Mouse (Mus musculus): ENCODE data around the gene Cfl1. TPM values are rescaled to one million over a fixed set of nuclear protein-coding genes. Genes with fewer than 3 reads are reported as not detected.

The Cfl1 gene
- total and polyA plus RNA-seq, 3 experiments: 853 to 1,228 (median 1,086) TPM

- Histone ChIP-seq H3K9me3 (replicated peaks) (no peaks in the 10 kb centered on the region), H3K4me1 (ENCODE audit: insufficient read depth, low read depth, low read length) (peaks cover 52% of the 10 kb centered on the region), H3K36me3 (replicated peaks) (peaks cover 70% of the 10 kb centered on the region), H3K27me3 (ENCODE audit: insufficient read depth, low read length) (no peaks in the 10 kb centered on the region), H3K4me3 (ENCODE audit: low read depth, low read length) (no peak overlapping the region)
- no peak for TF ChIP-seq GATA1 (IDR thresholded peaks at IDR 0.05; ENCODE audit: borderline replicate concordance, low read length)
- ATAC-seq (ENCODE audit: extremely low read depth, insufficient number of reproducible peaks, low FRiP score, poor library complexity, severe bottlenecking) (no peak), DNase-seq (ENCODE audit: low spot score) (no peak)
Measured at GRCm38 (mm10) chr19:5463212-5463611, 27.0 kb upstream of the Cfl1 start.

GRCm38 (mm10) chr19:5463791-5464562 lies 26.3 kb upstream of the Cfl1 start:
- H3K36me3 ChIP-seq (replicated peaks): peaks cover 72% of the 10 kb centered on the region
- no peak for ATAC-seq (ENCODE audit: extremely low read depth, insufficient number of reproducible peaks, low FRiP score, poor library complexity, severe bottlenecking)
- H3K27me3 ChIP-seq (ENCODE audit: insufficient read depth, low read length): no peaks in the 10 kb centered on the region
- H3K4me1 ChIP-seq (ENCODE audit: insufficient read depth, low read depth, low read length): peaks cover 50% of the 10 kb centered on the region
- no peak overlapping the region for H3K4me3 ChIP-seq (ENCODE audit: low read depth, low read length)
- TF ChIP-seq POLR2AphosphoS5 (IDR thresholded peaks at IDR 0.05; ENCODE audit: insufficient replicate concordance, low read depth, low read length): no peak
- TF ChIP-seq GATA1 (IDR thresholded peaks at IDR 0.05; ENCODE audit: borderline replicate concordance, low read length): no peak
- peak; percentile 89 for TF ChIP-seq CTCF (IDR thresholded peaks at IDR 0.05; ENCODE audit: low read depth, low read length)
- no peak for TF ChIP-seq GATA2 (IDR thresholded peaks at IDR 0.05; ENCODE audit: borderline replicate concordance, low read depth, low read length)
- TF ChIP-seq TAL1 (conservative IDR thresholded peaks at IDR 0.05; ENCODE audit: low read depth, low read length): no peak
- no peak for DNase-seq (ENCODE audit: low spot score)
- H3K9me3 ChIP-seq (replicated peaks): no peaks in the 10 kb centered on the region

DNA sequence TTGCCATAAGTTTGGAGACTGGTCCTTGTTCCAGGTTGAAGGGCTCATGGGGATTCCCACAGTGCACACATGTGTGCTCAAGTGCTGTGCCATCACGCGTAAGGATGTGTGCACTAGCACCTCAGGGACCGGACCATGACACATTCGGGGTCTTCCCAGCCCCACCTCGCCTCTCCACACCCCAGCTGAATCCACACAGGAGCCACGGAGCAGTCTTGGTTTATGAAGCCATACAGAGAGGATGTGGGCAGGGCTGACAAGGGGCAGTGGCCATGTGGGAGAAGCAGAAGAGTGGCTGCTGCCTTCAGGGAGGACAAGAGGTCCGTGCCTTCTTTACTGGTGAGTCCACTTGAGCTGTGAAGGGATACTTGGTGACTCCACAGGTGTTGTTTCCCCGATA lies 25.2 kb upstream of the Cfl1 start:
- TF ChIP-seq TAL1 (conservative IDR thresholded peaks at IDR 0.05; ENCODE audit: low read depth, low read length): no peak
- TF ChIP-seq POLR2AphosphoS5 (IDR thresholded peaks at IDR 0.05; ENCODE audit: insufficient replicate concordance, low read depth, low read length): no peak
- TF ChIP-seq GATA1 (IDR thresholded peaks at IDR 0.05; ENCODE audit: borderline replicate concordance, low read length): no peak
- TF ChIP-seq GATA2 (IDR thresholded peaks at IDR 0.05; ENCODE audit: borderline replicate concordance, low read depth, low read length): no peak
- no peak for TF ChIP-seq CTCF (IDR thresholded peaks at IDR 0.05; ENCODE audit: low read depth, low read length)
- Histone ChIP-seq H3K27me3 (ENCODE audit: insufficient read depth, low read length) (peaks cover 3% of the 10 kb centered on the region), H3K4me1 (ENCODE audit: insufficient read depth, low read depth, low read length) (peaks cover 40% of the 10 kb centered on the region), H3K36me3 (replicated peaks) (peaks cover 72% of the 10 kb centered on the region), H3K4me3 (ENCODE audit: low read depth, low read length) (no peak overlapping the region), H3K9me3 (replicated peaks) (no peaks in the 10 kb centered on the region)
- no peak for ATAC-seq (ENCODE audit: extremely low read depth, insufficient number of reproducible peaks, low FRiP score, poor library complexity, severe bottlenecking)
- DNase-seq (ENCODE audit: low spot score): no peak

DNA sequence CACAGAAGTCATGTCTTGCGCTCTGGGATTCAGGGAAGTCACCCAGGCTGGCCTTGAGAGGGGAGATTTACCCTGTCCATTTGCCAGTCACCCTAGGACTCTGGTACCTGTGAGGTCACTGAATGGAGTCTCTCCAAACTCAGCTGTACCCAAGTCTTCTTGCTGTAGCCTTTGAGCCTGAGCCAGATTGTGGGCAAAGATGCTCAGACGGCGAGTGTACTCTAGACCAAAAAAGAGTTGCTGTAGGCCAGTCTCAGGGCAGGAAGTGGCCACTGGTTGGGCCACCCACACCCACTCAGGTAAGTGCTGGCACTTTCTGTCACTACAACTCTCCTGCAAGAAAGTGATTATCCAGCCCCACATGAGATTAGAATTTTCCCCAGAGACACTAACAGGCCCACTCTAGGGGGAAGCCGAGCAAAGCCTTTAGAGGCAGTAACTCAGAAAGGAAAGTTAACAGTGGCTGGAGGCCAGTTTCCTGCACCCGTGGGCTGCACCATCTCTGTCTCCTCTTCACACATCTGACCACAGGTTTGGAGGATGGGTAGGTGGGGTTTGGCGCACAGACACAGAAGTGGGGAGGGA lies 23.2 kb upstream of the Cfl1 start:
- H3K27me3 ChIP-seq (ENCODE audit: insufficient read depth, low read length): peaks cover 8% of the 10 kb centered on the region
- peaks cover 64% of the 10 kb centered on the region for H3K36me3 ChIP-seq (replicated peaks)
- H3K9me3 ChIP-seq (replicated peaks): no peaks in the 10 kb centered on the region
- no peak for ATAC-seq (ENCODE audit: extremely low read depth, insufficient number of reproducible peaks, low FRiP score, poor library complexity, severe bottlenecking)
- H3K4me1 ChIP-seq (ENCODE audit: insufficient read depth, low read depth, low read length): peaks cover 25% of the 10 kb centered on the region
- DNase-seq (ENCODE audit: low spot score): no peak
- no peak overlapping the region for H3K4me3 ChIP-seq (ENCODE audit: low read depth, low read length)
- no peak for TF ChIP-seq CTCF (IDR thresholded peaks at IDR 0.05; ENCODE audit: low read depth, low read length)
- no peak for TF ChIP-seq TAL1 (conservative IDR thresholded peaks at IDR 0.05; ENCODE audit: low read depth, low read length)
- no peak for TF ChIP-seq GATA2 (IDR thresholded peaks at IDR 0.05; ENCODE audit: borderline replicate concordance, low read depth, low read length)

DNA sequence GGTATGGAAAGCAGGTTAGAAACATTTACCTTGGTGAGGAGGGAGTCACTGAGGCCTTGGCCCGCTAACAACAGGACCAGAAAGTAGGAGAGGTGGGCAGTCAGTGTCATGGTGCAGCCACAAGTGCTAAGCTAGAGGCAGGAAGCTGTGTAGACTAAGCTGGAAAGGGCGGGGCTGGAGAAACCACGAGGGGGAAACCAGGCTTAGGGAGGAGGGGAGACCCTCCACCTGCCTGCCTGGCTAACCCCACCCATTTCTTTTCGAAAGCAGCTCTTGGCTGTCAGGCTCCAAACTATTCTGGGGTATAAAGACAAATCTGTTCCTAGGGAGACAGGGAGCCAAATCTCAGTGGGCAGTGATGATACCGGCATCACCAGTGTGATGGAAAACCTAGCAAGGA lies 21.9 kb upstream of the Cfl1 start, which contains the start of gene Ctsw:
Gene Ctsw, minus strand, starts transcription at position 134 of the 400 bp plus-strand sequence.
- Histone ChIP-seq H3K9me3 (replicated peaks) (no peaks in the 10 kb centered on the region), H3K27me3 (ENCODE audit: insufficient read depth, low read length) (peaks cover 12% of the 10 kb centered on the region), H3K36me3 (replicated peaks) (peaks cover 50% of the 10 kb centered on the region), H3K4me3 (ENCODE audit: low read depth, low read length) (no peak within 1 kb of the TSS), H3K4me1 (ENCODE audit: insufficient read depth, low read depth, low read length) (peaks cover 23% of the 10 kb centered on the region)
- DNase-seq (ENCODE audit: low spot score): no peak
- no peak for ATAC-seq (ENCODE audit: extremely low read depth, insufficient number of reproducible peaks, low FRiP score, poor library complexity, severe bottlenecking)
- TF ChIP-seq GATA1 (IDR thresholded peaks at IDR 0.05; ENCODE audit: borderline replicate concordance, low read length) (no peak), GATA2 (IDR thresholded peaks at IDR 0.05; ENCODE audit: borderline replicate concordance, low read depth, low read length) (no peak), TAL1 (conservative IDR thresholded peaks at IDR 0.05; ENCODE audit: low read depth, low read length) (no peak), CTCF (IDR thresholded peaks at IDR 0.05; ENCODE audit: low read depth, low read length) (no peak), POLR2AphosphoS5 (IDR thresholded peaks at IDR 0.05; ENCODE audit: insufficient replicate concordance, low read depth, low read length) (no peak)

DNA sequence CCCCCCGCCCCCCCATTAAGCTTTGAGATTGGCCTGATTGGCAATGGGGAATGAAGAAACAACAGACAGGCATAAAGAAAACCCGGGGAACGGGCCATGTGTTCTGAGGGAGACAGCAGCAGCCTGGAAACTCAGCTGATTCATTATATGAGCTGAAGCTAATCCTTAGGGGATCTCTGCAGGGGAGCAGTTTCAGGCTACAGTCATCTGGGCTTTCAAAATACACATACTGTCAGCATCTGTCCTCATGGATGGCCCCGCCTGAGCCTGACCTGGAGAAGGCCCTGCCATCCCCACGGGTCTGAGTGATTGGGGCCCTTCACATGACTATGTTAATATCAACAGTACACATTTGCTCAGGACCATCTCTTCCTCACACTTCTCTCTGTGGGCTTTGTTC lies 18.4 kb upstream of the Cfl1 start:
- no peak for ATAC-seq (ENCODE audit: extremely low read depth, insufficient number of reproducible peaks, low FRiP score, poor library complexity, severe bottlenecking)
- Histone ChIP-seq H3K27me3 (ENCODE audit: insufficient read depth, low read length) (peaks cover 43% of the 10 kb centered on the region), H3K4me1 (ENCODE audit: insufficient read depth, low read depth, low read length) (peaks cover 26% of the 10 kb centered on the region), H3K36me3 (replicated peaks) (peaks cover 15% of the 10 kb centered on the region), H3K4me3 (ENCODE audit: low read depth, low read length) (no peak overlapping the region), H3K9me3 (replicated peaks) (no peaks in the 10 kb centered on the region)
- no peak for TF ChIP-seq CTCF (IDR thresholded peaks at IDR 0.05; ENCODE audit: low read depth, low read length)
- TF ChIP-seq TAL1 (conservative IDR thresholded peaks at IDR 0.05; ENCODE audit: low read depth, low read length): no peak
- TF ChIP-seq GATA2 (IDR thresholded peaks at IDR 0.05; ENCODE audit: borderline replicate concordance, low read depth, low read length): no peak
- TF ChIP-seq POLR2AphosphoS5 (IDR thresholded peaks at IDR 0.05; ENCODE audit: insufficient replicate concordance, low read depth, low read length): no peak
- no peak for TF ChIP-seq GATA1 (IDR thresholded peaks at IDR 0.05; ENCODE audit: borderline replicate concordance, low read length)
- DNase-seq (ENCODE audit: low spot score): no peak

All from G1E (cell line).